Mouse (Mus musculus): Measurements from ENCODE around the gene Ppp1r3e.

DNA sequence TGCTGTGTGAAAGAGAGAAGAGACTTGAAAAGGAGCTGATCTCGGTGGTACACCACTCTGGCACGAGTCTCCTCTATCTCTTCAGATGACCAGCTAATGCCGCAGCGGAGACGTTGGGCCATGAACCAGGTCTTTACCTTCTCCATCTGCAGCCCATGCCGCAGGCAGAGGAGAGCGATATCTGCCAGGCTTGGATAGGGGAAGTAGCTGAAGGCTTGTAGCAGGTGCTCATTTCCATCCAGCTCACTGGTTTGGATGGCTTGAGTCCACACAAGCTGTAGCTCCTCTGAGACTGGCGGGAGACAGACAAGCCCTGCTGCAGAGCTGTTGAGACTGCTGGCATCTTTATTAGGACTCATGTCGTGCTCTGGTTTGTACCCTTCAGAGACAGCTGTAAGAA, 19.5 kb downstream of the Ppp1r3e start:
- no peak for TF ChIP-seq RCOR1 (conservative IDR thresholded peaks at IDR 0.05; ENCODE audit: low read depth, low read length)
- TF ChIP-seq CTCF (conservative IDR thresholded peaks at IDR 0.05 in 1 of 2, IDR thresholded peaks at IDR 0.05 in 1 of 2; ENCODE audit: low read depth in 2 of 2, low read length in 2 of 2), result no peak
- TF ChIP-seq EP300 (IDR thresholded peaks at IDR 0.05; ENCODE audit: low read length), result no peak
- no peak for TF ChIP-seq E2F4 (IDR thresholded peaks at IDR 0.05; ENCODE audit: insufficient replicate concordance, low read depth, low read length)
